Mouse (Mus musculus): ENCODE results near the gene Eif3m. TPM values are rescaled to one million over a fixed set of nuclear protein-coding genes. Genes with fewer than 3 reads are reported as not detected.
A peak's percentile ranks its signal among the peaks of the same experiment; 100 is the strongest.

Eif3m gene
- polyA plus RNA-seq (2012; rRNA removed) = 92.4 and 94.0 TPM in 2 replicates

GRCm38 (mm10) chr2:105016967-105017287 lies at the start of gene Eif3m:
TSS of gene Eif3m (minus strand) at chr2:105017080.
- H3K27me3 ChIP-seq (ENCODE audit: control insufficient read depth, insufficient read depth, low read length) = no peaks in the 10 kb centered on the region
- peaks cover 3% of the 10 kb centered on the region; the same call in 1 of the 2 replicates for H3K4me1 ChIP-seq (ENCODE audit: control insufficient read depth, insufficient read depth, low read length)
- DNase-seq = peak; percentile 92 to 94
- TF ChIP-seq CTCF (IDR thresholded peaks at IDR 0.05; ENCODE audit: borderline replicate concordance, insufficient read depth, low read depth, low read length) (no peak), POLR2A (IDR thresholded peaks at IDR 0.05; ENCODE audit: borderline replicate concordance, insufficient read depth, low read length) (peak; percentile 53; the same call in 1 of the 2 replicates)
- H3K4me3 ChIP-seq (replicated peaks; ENCODE audit: insufficient read depth, low read depth, low read length) = peak within 1 kb of the TSS; percentile 60
- under 1% methylated on average over 25 of the region's 25 CpGs for WGBS
- H3K27ac ChIP-seq (ENCODE audit: insufficient read depth, low read length) = peak within 1 kb of the TSS; percentile 26; the same call in 1 of the 2 replicates

GRCm38 (mm10) chr2:105062741-105063372 lies 46.0 kb upstream of the Eif3m start:
- TF ChIP-seq POLR2A (IDR thresholded peaks at IDR 0.05; ENCODE audit: borderline replicate concordance, insufficient read depth, low read length) = no peak
- TF ChIP-seq CTCF (IDR thresholded peaks at IDR 0.05; ENCODE audit: borderline replicate concordance, insufficient read depth, low read depth, low read length) = no peak
- Histone ChIP-seq H3K4me3 (replicated peaks; ENCODE audit: insufficient read depth, low read depth, low read length) (no peak overlapping the region), H3K27ac (ENCODE audit: insufficient read depth, low read length) (no peak overlapping the region), H3K27me3 (ENCODE audit: control insufficient read depth, insufficient read depth, low read length) (no peaks in the 10 kb centered on the region), H3K4me1 (ENCODE audit: control insufficient read depth, insufficient read depth, low read length) (no peaks in the 10 kb centered on the region)
- 54% methylated on average over 7 of the region's 7 CpGs for WGBS
- no peak for DNase-seq

- H3K27me3 ChIP-seq (ENCODE audit: control insufficient read depth, insufficient read depth, low read length) = no peaks in the 10 kb centered on the region
- no peaks in the 10 kb centered on the region for H3K4me1 ChIP-seq (ENCODE audit: control insufficient read depth, insufficient read depth, low read length)
- WGBS = 74% methylated on average over 7 of the region's 7 CpGs
- no peak for DNase-seq
- no peak overlapping the region for H3K27ac ChIP-seq (ENCODE audit: insufficient read depth, low read length)
- no peak overlapping the region for H3K4me3 ChIP-seq (replicated peaks; ENCODE audit: insufficient read depth, low read depth, low read length)
- TF ChIP-seq POLR2A (IDR thresholded peaks at IDR 0.05; ENCODE audit: borderline replicate concordance, insufficient read depth, low read length) = no peak
- no peak for TF ChIP-seq CTCF (IDR thresholded peaks at IDR 0.05; ENCODE audit: borderline replicate concordance, insufficient read depth, low read depth, low read length)
These were observed 41.8 kb upstream of the Eif3m start for GRCm38 (mm10) chr2:105058577-105059116.

GRCm38 (mm10) chr2:105055529-105055928 lies 38.6 kb upstream of the Eif3m start:
- Histone ChIP-seq H3K27ac (ENCODE audit: insufficient read depth, low read length) (no peak overlapping the region), H3K27me3 (ENCODE audit: control insufficient read depth, insufficient read depth, low read length) (no peaks in the 10 kb centered on the region; the same call in 1 of the 2 replicates), H3K4me3 (replicated peaks; ENCODE audit: insufficient read depth, low read depth, low read length) (no peak overlapping the region), H3K4me1 (ENCODE audit: control insufficient read depth, insufficient read depth, low read length) (no peaks in the 10 kb centered on the region)
- 83% methylated on average over 1 of the region's 1 CpGs for WGBS
- no peak for DNase-seq
- TF ChIP-seq CTCF (IDR thresholded peaks at IDR 0.05; ENCODE audit: borderline replicate concordance, insufficient read depth, low read depth, low read length) (no peak), POLR2A (IDR thresholded peaks at IDR 0.05; ENCODE audit: borderline replicate concordance, insufficient read depth, low read length) (no peak)

- TF ChIP-seq CTCF (IDR thresholded peaks at IDR 0.05; ENCODE audit: borderline replicate concordance, insufficient read depth, low read depth, low read length) (no peak), POLR2A (IDR thresholded peaks at IDR 0.05; ENCODE audit: borderline replicate concordance, insufficient read depth, low read length) (no peak)
- no peak overlapping the region for H3K27ac ChIP-seq (ENCODE audit: insufficient read depth, low read length)
- 32% methylated on average over 1 of the region's 1 CpGs for WGBS
- H3K27me3 ChIP-seq (ENCODE audit: control insufficient read depth, insufficient read depth, low read length) = no peaks in the 10 kb centered on the region; the same call in 1 of the 2 replicates
- DNase-seq = no peak
- no peaks in the 10 kb centered on the region for H3K4me1 ChIP-seq (ENCODE audit: control insufficient read depth, insufficient read depth, low read length)
- H3K4me3 ChIP-seq (replicated peaks; ENCODE audit: insufficient read depth, low read depth, low read length) = no peak overlapping the region
These were observed 31.4 kb upstream of the Eif3m start for GRCm38 (mm10) chr2:105048301-105048700.

GRCm38 (mm10) chr2:105043152-105043551 lies 26.3 kb upstream of the Eif3m start:
- H3K4me1 ChIP-seq (ENCODE audit: control insufficient read depth, insufficient read depth, low read length) = no peaks in the 10 kb centered on the region
- DNase-seq = no peak
- H3K27ac ChIP-seq (ENCODE audit: insufficient read depth, low read length) = no peak overlapping the region
- 72% methylated on average over 4 of the region's 4 CpGs for WGBS
- no peak overlapping the region for H3K4me3 ChIP-seq (replicated peaks; ENCODE audit: insufficient read depth, low read depth, low read length)
- TF ChIP-seq POLR2A (IDR thresholded peaks at IDR 0.05; ENCODE audit: borderline replicate concordance, insufficient read depth, low read length) (no peak), CTCF (IDR thresholded peaks at IDR 0.05; ENCODE audit: borderline replicate concordance, insufficient read depth, low read depth, low read length) (no peak)
- H3K27me3 ChIP-seq (ENCODE audit: control insufficient read depth, insufficient read depth, low read length) = no peaks in the 10 kb centered on the region

- Histone ChIP-seq H3K4me1 (ENCODE audit: control insufficient read depth, insufficient read depth, low read length) (no peaks in the 10 kb centered on the region), H3K27ac (ENCODE audit: insufficient read depth, low read length) (no peak overlapping the region), H3K27me3 (ENCODE audit: control insufficient read depth, insufficient read depth, low read length) (no peaks in the 10 kb centered on the region), H3K4me3 (replicated peaks; ENCODE audit: insufficient read depth, low read depth, low read length) (no peak overlapping the region)
- TF ChIP-seq POLR2A (IDR thresholded peaks at IDR 0.05; ENCODE audit: borderline replicate concordance, insufficient read depth, low read length) = no peak
- TF ChIP-seq CTCF (IDR thresholded peaks at IDR 0.05; ENCODE audit: borderline replicate concordance, insufficient read depth, low read depth, low read length) = no peak
- DNase-seq = no peak
- 79% methylated on average over 4 of the region's 4 CpGs for WGBS
These were observed 24.0 kb upstream of the Eif3m start for GRCm38 (mm10) chr2:105040859-105041258.

GRCm38 (mm10) chr2:105038879-105039278 lies 22.0 kb upstream of the Eif3m start:
- no peak for TF ChIP-seq POLR2A (IDR thresholded peaks at IDR 0.05; ENCODE audit: borderline replicate concordance, insufficient read depth, low read length)
- TF ChIP-seq CTCF (IDR thresholded peaks at IDR 0.05; ENCODE audit: borderline replicate concordance, insufficient read depth, low read depth, low read length) = no peak
- Histone ChIP-seq H3K4me1 (ENCODE audit: control insufficient read depth, insufficient read depth, low read length) (no peaks in the 10 kb centered on the region), H3K27me3 (ENCODE audit: control insufficient read depth, insufficient read depth, low read length) (no peaks in the 10 kb centered on the region), H3K4me3 (replicated peaks; ENCODE audit: insufficient read depth, low read depth, low read length) (no peak overlapping the region), H3K27ac (ENCODE audit: insufficient read depth, low read length) (no peak overlapping the region)
- 95% methylated on average over 5 of the region's 5 CpGs for WGBS
- no peak for DNase-seq

Data from cerebellum, adult 2 months (tissue).